Mouse (Mus musculus): ENCODE data around the gene Eme1.

Gene Eme1

GRCm38 (mm10) chr11:94644461-94645219, 9.1 kb downstream of the Eme1 start:
- no peak for DNase-seq

- DNase-seq = no peak
Measured at GRCm38 (mm10) chr11:94634431-94634830, 19.3 kb downstream of the Eme1 start.

- DNase-seq = no peak
Measured at GRCm38 (mm10) chr11:94632988-94633387, 20.8 kb downstream of the Eme1 start.

- no peak for DNase-seq
Measured at GRCm38 (mm10) chr11:94631969-94632368, 21.8 kb downstream of the Eme1 start.

- peak; percentile 47 to 50 for DNase-seq
Measured at GRCm38 (mm10) chr11:94630199-94631011, 23.4 kb downstream of the Eme1 start.

GRCm38 (mm10) chr11:94629884-94630198, 23.9 kb downstream of the Eme1 start:
- no peak for DNase-seq

GRCm38 (mm10) chr11:94629199-94629883, 24.4 kb downstream of the Eme1 start, which contains the start of gene Lrrc59:
Gene Lrrc59, plus strand, starts transcription at chr11:94629767.
- peak; percentile 96 to 98 for DNase-seq

GRCm38 (mm10) chr11:94622162-94622561, 31.6 kb downstream of the Eme1 start:
- DNase-seq = no peak

- DNase-seq = no peak
Measured at GRCm38 (mm10) chr11:94621458-94621852, 32.3 kb downstream of the Eme1 start.

GRCm38 (mm10) chr11:94620766-94621457, 32.9 kb downstream of the Eme1 start:
- no peak for DNase-seq

GRCm38 (mm10) chr11:94617646-94618045, 36.1 kb downstream of the Eme1 start:
- DNase-seq = no peak

GRCm38 (mm10) chr11:94615494-94615893, 38.3 kb downstream of the Eme1 start:
- DNase-seq = no peak

- DNase-seq = no peak
Measured at GRCm38 (mm10) chr11:94614603-94615002, 39.2 kb downstream of the Eme1 start.

- no peak for DNase-seq
Measured at GRCm38 (mm10) chr11:94610744-94611740, 42.7 kb downstream of the Eme1 start.

GRCm38 (mm10) chr11:94602356-94602955, 51.3 kb downstream of the Eme1 start:
- no peak for DNase-seq

- DNase-seq = peak; percentile 89 to 93
Measured at GRCm38 (mm10) chr11:94601321-94602281, 52.2 kb downstream of the Eme1 start, which contains the start of gene Acsf2. Gene Acsf2, minus strand, starts transcription at chr11:94601871.

GRCm38 (mm10) chr11:94600447-94600846, 53.3 kb downstream of the Eme1 start:
- no peak for DNase-seq

GRCm38 (mm10) chr11:94598437-94599120, 55.2 kb downstream of the Eme1 start:
- DNase-seq = no peak

GRCm38 (mm10) chr11:94597319-94597718, 56.4 kb downstream of the Eme1 start:
- DNase-seq = no peak

Data from lung, postnatal 4 days (tissue).